Mouse (Mus musculus): ENCODE data around the gene Mymx. TPM values are rescaled to one million over a fixed set of nuclear protein-coding genes. Genes with fewer than 3 reads are reported as not detected.

Gene Mymx
- polyA plus RNA-seq, 1 experiment = not detected

DNA sequence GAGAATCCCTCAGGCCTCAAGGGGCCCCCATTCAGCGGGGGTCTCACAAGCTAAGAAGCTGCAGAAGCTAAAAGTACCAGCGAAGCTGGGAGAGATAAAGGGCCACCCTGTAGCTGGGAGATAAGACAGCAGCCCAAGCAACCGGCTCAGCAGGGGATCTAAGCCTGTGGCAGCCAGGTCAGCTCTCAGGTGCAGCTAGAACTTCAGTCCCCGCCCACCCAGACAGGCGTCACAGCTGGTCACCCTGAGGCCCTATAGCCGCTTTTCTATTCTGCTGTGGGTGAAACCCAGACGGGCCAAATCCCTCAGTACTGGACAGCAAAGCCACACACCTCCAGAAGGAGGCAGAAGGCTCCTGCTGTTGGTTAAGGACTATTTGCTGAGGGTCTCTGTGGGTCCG, 8.4 kb downstream of the Mymx start:
- TF ChIP-seq POLR2A (IDR thresholded peaks at IDR 0.05; ENCODE audit: borderline replicate concordance, extremely low read depth, low read depth, low read length) (no peak), CTCF (IDR thresholded peaks at IDR 0.05; ENCODE audit: insufficient read depth, low read length) (no peak)
- 56% methylated on average over 8 of the region's 8 CpGs for WGBS
- no peak overlapping the region for H3K4me3 ChIP-seq (replicated peaks; ENCODE audit: extremely low read depth, low read depth, low read length)
- H3K4me1 ChIP-seq (ENCODE audit: control insufficient read depth, insufficient read depth, low read length) = peaks cover 42% of the 10 kb centered on the region
- no peak for DNase-seq

DNA sequence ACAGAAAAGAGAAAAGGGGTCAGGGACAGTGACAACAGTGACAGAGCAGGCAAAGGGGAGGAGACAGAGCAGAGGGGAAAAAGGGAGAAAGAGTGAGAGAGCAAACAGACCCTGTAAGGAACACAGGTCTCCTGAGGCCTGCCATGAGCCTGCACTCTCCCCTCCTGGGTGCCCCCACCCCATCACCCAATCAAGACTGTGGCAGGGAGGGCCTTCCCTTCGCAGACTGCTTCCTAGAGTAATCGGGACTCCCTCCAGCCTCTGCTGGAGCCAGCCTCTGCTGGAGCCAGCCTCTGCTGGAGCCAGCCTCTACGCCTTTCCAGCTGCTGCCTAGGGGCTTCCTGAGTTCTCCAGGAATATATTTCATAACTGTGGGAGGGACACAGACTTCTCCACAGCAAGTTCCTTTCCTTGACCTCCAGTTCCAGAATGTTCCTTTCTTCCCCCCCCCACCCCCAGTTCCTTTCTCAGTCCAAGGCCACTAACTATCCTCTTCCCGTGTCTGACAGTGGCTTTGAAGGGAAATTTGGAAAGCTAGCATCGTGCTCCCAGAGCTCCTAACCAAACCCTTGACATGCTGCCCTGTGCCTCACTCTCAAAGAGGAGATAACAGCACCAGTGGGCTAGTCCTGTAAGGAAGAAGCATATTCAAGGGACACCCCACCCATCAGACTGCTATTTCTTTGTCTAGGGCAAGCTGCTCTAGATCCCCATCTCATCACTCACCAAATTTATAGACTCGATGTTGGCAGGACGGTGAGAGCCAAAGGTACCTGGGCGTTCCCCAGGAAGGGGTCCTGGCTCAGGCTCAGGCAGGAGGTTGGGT, 9.1 kb downstream of the Mymx start:
- TF ChIP-seq CTCF (IDR thresholded peaks at IDR 0.05; ENCODE audit: insufficient read depth, low read length) (no peak), POLR2A (IDR thresholded peaks at IDR 0.05; ENCODE audit: borderline replicate concordance, extremely low read depth, low read depth, low read length) (no peak)
- no peak for DNase-seq
- no peak overlapping the region for H3K4me3 ChIP-seq (replicated peaks; ENCODE audit: extremely low read depth, low read depth, low read length)
- WGBS = 40% methylated on average over 8 of the region's 8 CpGs
- H3K4me1 ChIP-seq (ENCODE audit: control insufficient read depth, insufficient read depth, low read length) = peaks cover 42% of the 10 kb centered on the region

GRCm38 (mm10) chr17:45591701-45592605, 9.9 kb downstream of the Mymx start:
- WGBS = 40% methylated on average over 16 of the region's 16 CpGs

DNA sequence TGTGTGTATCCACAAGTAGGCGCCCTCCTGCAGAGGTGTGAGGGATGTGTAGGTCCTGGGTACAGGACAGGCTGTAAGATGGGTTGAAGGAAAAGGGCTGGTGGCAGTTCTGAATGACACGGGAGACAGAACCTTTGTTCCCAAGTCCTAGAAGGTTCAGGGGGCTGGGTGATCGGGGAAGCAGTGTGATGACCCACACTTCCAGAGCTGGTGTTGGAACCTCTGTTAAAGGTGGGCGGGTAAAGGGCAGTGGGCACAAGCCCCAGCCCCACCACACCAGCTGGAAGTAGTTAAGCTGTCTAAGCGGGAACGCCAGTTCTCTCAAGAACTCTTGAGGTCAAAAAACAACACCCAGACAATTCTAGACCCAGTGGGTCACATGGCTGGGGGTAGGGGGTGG, 11.5 kb downstream of the Mymx start:
- H3K4me1 ChIP-seq (ENCODE audit: control insufficient read depth, insufficient read depth, low read length) = peaks cover 33% of the 10 kb centered on the region
- H3K4me3 ChIP-seq (replicated peaks; ENCODE audit: extremely low read depth, low read depth, low read length) = no peak overlapping the region
- no peak for TF ChIP-seq POLR2A (IDR thresholded peaks at IDR 0.05; ENCODE audit: borderline replicate concordance, extremely low read depth, low read depth, low read length)
- TF ChIP-seq CTCF (IDR thresholded peaks at IDR 0.05; ENCODE audit: insufficient read depth, low read length) = no peak
- 75% methylated on average over 6 of the region's 6 CpGs for WGBS
- DNase-seq = no peak

More at GRCm38 (mm10) chr17:45591701-45592605, 9.9 kb downstream of the Mymx start:
- peaks cover 38% of the 10 kb centered on the region for H3K4me1 ChIP-seq (ENCODE audit: control insufficient read depth, insufficient read depth, low read length)
- peak overlapping the region; percentile 6 for H3K4me3 ChIP-seq (replicated peaks; ENCODE audit: extremely low read depth, low read depth, low read length)
- TF ChIP-seq POLR2A (IDR thresholded peaks at IDR 0.05; ENCODE audit: borderline replicate concordance, extremely low read depth, low read depth, low read length) (0 out of 2 replicates have a peak, but pooled peaks have one; percentile 22), CTCF (IDR thresholded peaks at IDR 0.05; ENCODE audit: insufficient read depth, low read length) (no peak)
- no peak for DNase-seq

DNA sequence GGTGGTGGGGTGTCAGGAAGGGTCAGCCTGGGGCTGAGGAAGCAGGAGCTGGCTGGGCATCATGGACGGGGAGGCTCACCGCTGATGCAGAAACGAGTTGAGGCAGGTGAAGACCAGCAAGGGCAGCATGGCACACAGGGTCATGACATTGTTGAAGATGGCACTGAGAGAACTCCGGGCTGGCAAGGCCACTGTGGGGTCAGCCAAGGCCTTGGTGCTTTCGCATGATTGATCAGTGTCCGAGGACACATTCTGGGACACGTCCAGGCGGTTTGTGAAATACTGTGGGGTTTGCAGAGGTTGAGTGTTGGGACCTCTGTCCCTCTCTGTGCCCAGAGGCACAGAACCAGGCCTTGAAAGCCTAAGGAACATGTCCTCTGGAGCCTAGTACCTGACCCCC, 12.1 kb downstream of the Mymx start:
- H3K4me3 ChIP-seq (replicated peaks; ENCODE audit: extremely low read depth, low read depth, low read length) = no peak overlapping the region
- no peak for TF ChIP-seq CTCF (IDR thresholded peaks at IDR 0.05; ENCODE audit: insufficient read depth, low read length)
- no peak for TF ChIP-seq POLR2A (IDR thresholded peaks at IDR 0.05; ENCODE audit: borderline replicate concordance, extremely low read depth, low read depth, low read length)
- H3K4me1 ChIP-seq (ENCODE audit: control insufficient read depth, insufficient read depth, low read length) = peaks cover 36% of the 10 kb centered on the region
- no peak for DNase-seq
- 89% methylated on average over 8 of the region's 8 CpGs for WGBS

DNA sequence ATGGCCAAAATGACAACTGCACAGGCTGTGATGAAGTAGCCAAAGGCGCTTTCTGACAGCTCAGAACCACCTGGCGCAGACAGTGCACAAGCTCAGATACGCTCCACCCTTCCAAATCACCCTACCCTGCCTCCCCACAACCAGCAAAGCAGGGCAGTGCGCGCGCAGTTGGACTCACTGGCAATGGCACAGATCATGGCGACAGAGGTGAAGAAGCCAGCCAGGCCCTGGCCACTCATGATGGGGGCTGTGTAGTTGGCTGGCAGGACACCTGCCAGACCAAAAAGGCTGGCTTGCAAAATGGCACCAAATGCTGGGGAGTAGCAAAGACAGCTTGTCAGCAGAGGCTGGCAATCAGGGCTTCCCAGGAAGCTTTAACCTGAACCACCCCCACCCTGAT, 12.7 kb downstream of the Mymx start:
- 95% methylated on average over 7 of the region's 7 CpGs for WGBS
- TF ChIP-seq CTCF (IDR thresholded peaks at IDR 0.05; ENCODE audit: insufficient read depth, low read length) (no peak), POLR2A (IDR thresholded peaks at IDR 0.05; ENCODE audit: borderline replicate concordance, extremely low read depth, low read depth, low read length) (no peak)
- Histone ChIP-seq H3K4me3 (replicated peaks; ENCODE audit: extremely low read depth, low read depth, low read length) (no peak overlapping the region), H3K4me1 (ENCODE audit: control insufficient read depth, insufficient read depth, low read length) (peaks cover 41% of the 10 kb centered on the region)
- no peak for DNase-seq

DNA sequence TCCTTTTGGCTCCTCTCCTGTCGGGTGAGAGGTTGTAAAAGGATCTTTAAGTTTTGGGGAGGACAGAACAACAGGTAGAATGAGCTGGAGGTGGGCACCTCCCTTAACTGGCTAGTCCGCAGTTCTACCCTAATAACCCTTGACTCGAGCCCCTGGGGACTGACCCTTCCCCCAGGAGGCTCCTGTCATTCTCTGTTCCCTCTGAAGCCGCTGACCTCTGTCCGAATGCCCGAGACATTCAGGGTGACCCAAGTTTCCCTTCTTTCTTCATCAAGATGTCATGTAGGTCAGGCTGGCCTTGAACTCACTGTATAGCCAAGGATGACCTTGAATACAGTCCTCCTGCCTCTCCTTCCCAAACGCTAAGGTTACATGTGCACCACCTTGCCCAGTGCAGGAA, 13.5 kb downstream of the Mymx start:
- 84% methylated on average over 7 of the region's 7 CpGs for WGBS
- peaks cover 39% of the 10 kb centered on the region for H3K4me1 ChIP-seq (ENCODE audit: control insufficient read depth, insufficient read depth, low read length)
- no peak overlapping the region for H3K4me3 ChIP-seq (replicated peaks; ENCODE audit: extremely low read depth, low read depth, low read length)
- TF ChIP-seq POLR2A (IDR thresholded peaks at IDR 0.05; ENCODE audit: borderline replicate concordance, extremely low read depth, low read depth, low read length) (no peak), CTCF (IDR thresholded peaks at IDR 0.05; ENCODE audit: insufficient read depth, low read length) (no peak)
- DNase-seq = no peak

DNA sequence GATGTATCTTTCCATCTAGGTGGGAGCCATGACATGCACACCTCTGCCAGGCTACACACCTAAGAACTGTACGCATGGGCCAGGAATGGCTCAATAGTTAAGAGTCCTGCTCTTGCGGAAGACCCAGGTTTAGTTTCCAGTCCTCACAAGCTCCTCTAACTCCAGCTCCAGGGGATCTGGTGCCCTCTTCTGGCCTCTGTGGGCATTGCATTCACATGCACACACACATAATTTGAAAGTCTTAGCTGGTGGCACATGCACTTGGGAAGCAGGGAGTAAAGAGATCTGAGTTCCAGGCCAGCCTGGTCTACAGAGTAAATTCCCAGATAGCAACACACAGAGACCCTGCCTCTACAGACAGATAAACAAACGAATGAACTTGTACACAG, 15.5 kb downstream of the Mymx start:
- WGBS = 93% methylated on average over 3 of the region's 3 CpGs

DNA sequence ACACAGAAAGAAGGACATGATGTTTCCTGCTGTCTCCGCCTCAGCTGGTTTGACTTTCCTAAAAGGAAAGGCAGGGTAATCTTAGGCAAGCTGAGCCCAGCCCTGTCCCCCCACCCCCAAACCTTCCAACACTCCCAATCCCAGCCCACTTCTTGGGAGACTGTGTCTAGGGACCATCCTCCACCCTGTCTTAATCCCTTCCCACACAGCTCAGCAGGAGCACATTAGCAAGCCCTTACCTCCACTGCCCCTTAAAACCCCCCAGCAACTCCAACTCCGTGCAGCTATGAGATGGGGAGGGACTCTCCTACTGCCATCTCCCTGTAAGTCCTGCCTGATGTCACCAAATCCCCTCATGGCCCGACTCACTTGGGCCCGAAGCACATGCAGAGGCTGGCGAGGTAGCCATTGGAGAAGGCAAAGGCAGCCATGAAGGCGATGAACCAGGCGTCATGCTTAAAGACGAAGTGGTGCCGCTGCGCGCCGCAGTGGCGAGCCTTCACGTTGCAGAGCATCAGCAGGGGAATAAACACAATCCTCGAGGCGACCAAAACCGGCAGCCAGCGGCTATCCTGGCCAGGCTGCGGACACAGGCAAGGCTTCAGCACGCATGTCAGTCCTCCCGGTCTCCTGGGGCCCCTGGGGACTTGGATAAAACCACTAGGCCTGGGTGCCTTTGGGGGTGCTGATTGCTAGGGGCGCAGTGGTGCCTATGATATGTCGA, 16.0 kb downstream of the Mymx start:
- 78% methylated on average over 23 of the region's 23 CpGs for WGBS
- DNase-seq = no peak
- Histone ChIP-seq H3K4me3 (replicated peaks; ENCODE audit: extremely low read depth, low read depth, low read length) (no peak overlapping the region), H3K4me1 (ENCODE audit: control insufficient read depth, insufficient read depth, low read length) (peaks cover 26% of the 10 kb centered on the region)
- TF ChIP-seq CTCF (IDR thresholded peaks at IDR 0.05; ENCODE audit: insufficient read depth, low read length) = no peak
- no peak for TF ChIP-seq POLR2A (IDR thresholded peaks at IDR 0.05; ENCODE audit: borderline replicate concordance, extremely low read depth, low read depth, low read length)

More for the DNA sequence above, 15.5 kb downstream of the Mymx start:
- peaks cover 28% of the 10 kb centered on the region for H3K4me1 ChIP-seq (ENCODE audit: control insufficient read depth, insufficient read depth, low read length)
- H3K4me3 ChIP-seq (replicated peaks; ENCODE audit: extremely low read depth, low read depth, low read length) = no peak overlapping the region
- TF ChIP-seq CTCF (IDR thresholded peaks at IDR 0.05; ENCODE audit: insufficient read depth, low read length) (no peak), POLR2A (IDR thresholded peaks at IDR 0.05; ENCODE audit: borderline replicate concordance, extremely low read depth, low read depth, low read length) (no peak)
- DNase-seq = no peak

Measured in lung, adult 2 months (tissue).